Mouse (Mus musculus): ENCODE measurements around the gene Sema7a. TPM values are rescaled to one million over a fixed set of nuclear protein-coding genes. Genes with fewer than 3 reads are reported as not detected.
A peak's percentile ranks its signal among the peaks of the same experiment; 100 is the strongest.

The Sema7a gene
- 0.57 and 0.71 TPM in 2 replicates for polyA plus RNA-seq (2015; fragmentation: Nextera tagmentation; extraction: Ambion mirVana)

DNA sequence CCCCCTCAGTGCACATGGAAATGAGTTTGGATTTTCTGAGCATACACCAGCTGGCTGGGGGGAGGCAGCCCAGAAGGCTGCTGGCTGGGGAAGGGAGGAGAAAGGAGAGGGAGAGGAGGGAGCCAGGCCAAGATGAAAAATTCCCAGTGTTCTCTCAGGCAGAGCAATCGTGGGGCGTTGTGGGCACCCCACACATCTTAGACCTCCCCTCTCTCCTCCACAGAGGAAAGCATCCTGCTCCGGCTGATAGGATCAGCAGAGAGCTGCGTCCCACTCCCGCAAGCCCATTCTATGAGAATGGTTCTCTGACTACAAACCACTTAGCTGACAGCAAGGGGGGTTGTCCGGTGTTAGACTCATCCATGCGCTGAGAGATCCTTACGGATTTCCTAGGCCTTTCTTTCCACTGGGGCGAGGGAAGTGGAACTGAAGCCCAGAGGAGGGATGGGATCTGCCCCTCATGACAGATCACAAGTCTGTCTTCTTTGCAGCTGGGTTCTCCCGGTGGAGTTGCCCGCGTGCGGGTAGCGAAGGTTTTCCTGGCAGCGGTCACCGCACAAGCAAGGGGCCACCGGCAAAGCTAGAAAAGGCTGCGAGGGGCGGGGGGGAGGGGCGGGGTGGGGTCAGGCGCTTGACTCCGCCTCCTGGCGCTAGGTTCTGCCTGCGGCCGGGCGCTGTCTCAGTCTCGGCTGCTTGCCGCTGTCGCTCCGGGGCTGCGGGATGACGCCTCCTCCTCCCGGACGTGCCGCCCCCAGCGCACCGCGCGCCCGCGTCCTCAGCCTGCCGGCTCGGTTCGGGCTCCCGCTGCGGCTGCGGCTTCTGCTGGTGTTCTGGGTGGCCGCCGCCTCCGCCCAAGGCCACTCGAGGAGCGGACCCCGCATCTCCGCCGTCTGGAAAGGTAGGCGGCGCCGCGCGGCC is at the start of gene Sema7a:
TSS of gene Sema7a (plus strand) at position 682 of the 918 bp plus-strand sequence.
- Histone ChIP-seq H3K27me3 (replicated peaks) (peaks cover 51% of the 10 kb centered on the region), H3K4me3 (replicated peaks) (peak within 1 kb of the TSS; percentile 74), H3K9me3 (no peaks in the 10 kb centered on the region), H3K36me3 (no peaks in the 10 kb centered on the region), H3K4me1 (peaks cover 18% of the 10 kb centered on the region), H3K9ac (peak within 1 kb of the TSS; percentile 46), H3K27ac (no peak within 1 kb of the TSS), H3K4me2 (peak within 1 kb of the TSS; percentile 100)
- peak; percentile 77 for ATAC-seq (ENCODE audit: insufficient read depth, low FRiP score, low read depth)
- 3% methylated on average over 47 of the region's 60 CpGs for WGBS

- no peaks in the 10 kb centered on the region for H3K36me3 ChIP-seq
- no peak for ATAC-seq (ENCODE audit: insufficient read depth, low FRiP score, low read depth)
- H3K4me2 ChIP-seq: no peak overlapping the region
- H3K9ac ChIP-seq: no peak overlapping the region
- H3K27me3 ChIP-seq (replicated peaks): no peaks in the 10 kb centered on the region
- H3K9me3 ChIP-seq: no peaks in the 10 kb centered on the region
- no peak overlapping the region for H3K27ac ChIP-seq
- WGBS: 35% methylated on average over 10 of the region's 10 CpGs
- no peak overlapping the region for H3K4me3 ChIP-seq (replicated peaks)
- no peaks in the 10 kb centered on the region for H3K4me1 ChIP-seq
Measured at GRCm38 (mm10) chr9:57900478-57900877, 39.4 kb upstream of the Sema7a start.

- Histone ChIP-seq H3K36me3 (no peaks in the 10 kb centered on the region), H3K9ac (no peak overlapping the region), H3K4me2 (no peak overlapping the region), H3K4me3 (replicated peaks) (no peak overlapping the region), H3K27me3 (replicated peaks) (no peaks in the 10 kb centered on the region), H3K4me1 (no peaks in the 10 kb centered on the region), H3K27ac (no peak overlapping the region), H3K9me3 (no peaks in the 10 kb centered on the region)
- no peak for ATAC-seq (ENCODE audit: insufficient read depth, low FRiP score, low read depth)
- WGBS: 25% methylated on average over 9 of the region's 9 CpGs
Measured at GRCm38 (mm10) chr9:57901197-57901596, 38.7 kb upstream of the Sema7a start.

DNA sequence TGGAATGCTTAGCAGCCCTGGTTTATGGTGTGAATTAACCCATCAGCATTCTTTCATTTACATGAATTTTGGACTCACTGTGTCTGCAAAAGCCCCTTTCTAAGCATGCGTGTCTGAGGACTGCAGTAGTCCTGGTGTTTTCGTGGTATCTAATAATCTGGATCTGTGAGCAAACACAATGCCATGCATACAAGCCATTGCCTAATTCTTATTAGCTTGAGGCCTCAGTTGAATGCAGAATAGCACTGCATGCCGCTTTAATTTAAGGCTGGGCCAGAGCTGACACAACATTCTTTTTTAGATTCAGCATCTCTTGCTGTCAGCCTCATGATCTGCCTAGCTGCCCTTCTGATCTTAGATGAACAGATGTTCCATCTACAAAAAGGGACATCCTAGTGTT is 38.3 kb upstream of the Sema7a start:
- no peak overlapping the region for H3K4me2 ChIP-seq
- no peaks in the 10 kb centered on the region for H3K9me3 ChIP-seq
- no peaks in the 10 kb centered on the region for H3K36me3 ChIP-seq
- H3K4me3 ChIP-seq (replicated peaks): no peak overlapping the region
- 82% methylated on average over 3 of the region's 3 CpGs for WGBS
- H3K9ac ChIP-seq: no peak overlapping the region
- ATAC-seq (ENCODE audit: insufficient read depth, low FRiP score, low read depth): no peak
- H3K27ac ChIP-seq: no peak overlapping the region
- no peaks in the 10 kb centered on the region for H3K4me1 ChIP-seq
- H3K27me3 ChIP-seq (replicated peaks): no peaks in the 10 kb centered on the region

- ATAC-seq (ENCODE audit: insufficient read depth, low FRiP score, low read depth): no peak
- Histone ChIP-seq H3K36me3 (no peaks in the 10 kb centered on the region), H3K9me3 (no peaks in the 10 kb centered on the region), H3K27me3 (replicated peaks) (no peaks in the 10 kb centered on the region), H3K4me2 (no peak overlapping the region), H3K27ac (no peak overlapping the region), H3K9ac (no peak overlapping the region), H3K4me1 (no peaks in the 10 kb centered on the region), H3K4me3 (replicated peaks) (no peak overlapping the region)
- WGBS: 75% methylated on average over 4 of the region's 4 CpGs
Measured at GRCm38 (mm10) chr9:57902132-57902531, 37.8 kb upstream of the Sema7a start.

GRCm38 (mm10) chr9:57903589-57904249 is 36.2 kb upstream of the Sema7a start:
- Histone ChIP-seq H3K36me3 (no peaks in the 10 kb centered on the region), H3K9me3 (no peaks in the 10 kb centered on the region), H3K27ac (no peak overlapping the region), H3K4me3 (replicated peaks) (no peak overlapping the region), H3K4me1 (no peaks in the 10 kb centered on the region), H3K4me2 (no peak overlapping the region), H3K9ac (no peak overlapping the region), H3K27me3 (replicated peaks) (no peaks in the 10 kb centered on the region)
- 72% methylated on average over 8 of the region's 8 CpGs for WGBS
- ATAC-seq (ENCODE audit: insufficient read depth, low FRiP score, low read depth): no peak

- H3K4me2 ChIP-seq: no peak overlapping the region
- no peaks in the 10 kb centered on the region for H3K4me1 ChIP-seq
- WGBS: 77% methylated on average over 5 of the region's 5 CpGs
- H3K36me3 ChIP-seq: no peaks in the 10 kb centered on the region
- H3K27me3 ChIP-seq (replicated peaks): no peaks in the 10 kb centered on the region
- no peak overlapping the region for H3K9ac ChIP-seq
- no peaks in the 10 kb centered on the region for H3K9me3 ChIP-seq
- no peak overlapping the region for H3K27ac ChIP-seq
- ATAC-seq (ENCODE audit: insufficient read depth, low FRiP score, low read depth): no peak
- no peak overlapping the region for H3K4me3 ChIP-seq (replicated peaks)
Measured at GRCm38 (mm10) chr9:57904250-57904644, 35.7 kb upstream of the Sema7a start.

- no peaks in the 10 kb centered on the region for H3K27me3 ChIP-seq (replicated peaks)
- no peaks in the 10 kb centered on the region for H3K9me3 ChIP-seq
- 68% methylated on average over 6 of the region's 6 CpGs for WGBS
- H3K9ac ChIP-seq: no peak overlapping the region
- no peak overlapping the region for H3K4me2 ChIP-seq
- ATAC-seq (ENCODE audit: insufficient read depth, low FRiP score, low read depth): no peak
- H3K4me3 ChIP-seq (replicated peaks): no peak overlapping the region
- H3K27ac ChIP-seq: no peak overlapping the region
- no peaks in the 10 kb centered on the region for H3K36me3 ChIP-seq
- 0 out of 2 replicates have a peak, but pooled peaks cover 5% of the 10 kb centered on the region for H3K4me1 ChIP-seq
Measured at GRCm38 (mm10) chr9:57907206-57907605, 32.7 kb upstream of the Sema7a start.

DNA sequence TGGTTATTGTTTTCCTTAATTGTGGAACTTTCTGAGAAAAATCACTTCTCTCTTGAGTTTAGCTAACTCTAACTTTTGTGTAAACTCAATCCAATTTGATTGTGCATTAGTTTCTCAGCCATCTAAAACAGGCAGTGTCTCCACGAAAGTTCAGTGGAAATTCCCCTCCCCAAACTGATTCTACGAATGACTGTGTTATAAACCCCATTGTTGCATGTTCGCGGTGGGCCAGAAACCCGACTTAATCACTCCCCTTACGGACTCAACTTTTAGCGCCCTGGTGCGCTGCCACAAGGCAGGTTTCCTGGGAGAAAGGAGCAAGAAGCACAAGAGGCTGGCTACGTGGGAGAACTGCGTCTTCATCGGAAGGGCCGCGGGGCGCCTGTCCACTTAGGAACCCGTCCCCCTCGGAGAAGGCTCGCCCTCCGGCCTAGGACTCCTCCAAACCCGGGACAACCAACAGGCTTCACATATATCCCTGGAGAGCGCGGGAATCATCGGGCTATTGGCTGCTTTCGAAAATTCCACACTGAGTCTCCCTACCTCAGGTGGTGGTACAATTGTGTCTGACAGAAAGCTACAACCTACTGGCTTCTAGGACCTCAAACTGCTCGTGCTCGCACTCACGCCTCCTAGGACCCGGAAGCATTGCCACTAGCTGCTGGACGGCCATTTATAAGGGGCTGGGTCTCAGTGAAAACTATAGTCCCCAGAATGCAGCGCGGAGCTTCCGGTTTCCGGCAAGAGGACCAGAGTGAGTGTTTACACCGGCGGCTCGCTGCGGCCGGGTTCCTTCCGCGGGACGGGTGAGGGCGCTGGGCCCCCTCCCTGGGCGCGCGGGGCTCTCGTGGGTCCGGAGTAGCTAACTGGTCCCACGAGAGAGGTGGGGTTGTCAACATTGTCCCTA is 29.4 kb upstream of the Sema7a start, which contains the start of gene Ubl7:
TSS of gene Ubl7 (plus strand) at position 726 of the 907 bp plus-strand sequence.
- peak within 1 kb of the TSS; percentile 67 for H3K4me3 ChIP-seq (replicated peaks)
- no peaks in the 10 kb centered on the region for H3K9me3 ChIP-seq
- ATAC-seq (ENCODE audit: insufficient read depth, low FRiP score, low read depth): peak; percentile 98
- no peaks in the 10 kb centered on the region for H3K27me3 ChIP-seq (replicated peaks)
- H3K4me2 ChIP-seq: peak within 1 kb of the TSS; percentile 81
- H3K27ac ChIP-seq: peak within 1 kb of the TSS; percentile 79
- peaks cover 5% of the 10 kb centered on the region; the same call in 1 of the 2 replicates for H3K4me1 ChIP-seq
- H3K9ac ChIP-seq: peak within 1 kb of the TSS; percentile 59
- WGBS: 2% methylated on average over 47 of the region's 47 CpGs
- no peaks in the 10 kb centered on the region for H3K36me3 ChIP-seq

DNA sequence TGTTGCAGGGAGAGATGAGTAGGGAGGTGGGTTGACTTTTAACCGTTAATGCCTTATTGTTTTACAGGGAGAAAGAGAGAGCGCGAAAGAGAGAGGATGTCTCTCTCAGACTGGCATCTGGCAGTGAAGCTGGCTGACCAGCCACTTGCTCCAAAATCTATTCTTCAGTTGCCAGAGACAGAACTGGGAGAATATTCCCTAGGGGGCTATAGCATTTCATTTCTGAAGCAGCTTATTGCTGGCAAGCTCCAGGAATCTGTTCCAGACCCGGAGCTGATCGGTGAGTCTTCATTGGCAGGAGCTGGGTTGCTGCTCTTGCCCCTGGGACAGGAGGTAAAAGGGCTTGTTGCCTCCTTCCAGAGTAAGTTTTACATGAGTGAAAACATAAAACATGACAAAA is 27.3 kb upstream of the Sema7a start:
- 93% methylated on average over 5 of the region's 5 CpGs for WGBS
- H3K4me3 ChIP-seq (replicated peaks): no peak overlapping the region
- peaks cover 5% of the 10 kb centered on the region; the same call in 1 of the 2 replicates for H3K4me1 ChIP-seq
- ATAC-seq (ENCODE audit: insufficient read depth, low FRiP score, low read depth): no peak
- H3K27me3 ChIP-seq (replicated peaks): no peaks in the 10 kb centered on the region
- no peaks in the 10 kb centered on the region for H3K9me3 ChIP-seq
- H3K4me2 ChIP-seq: no peak overlapping the region
- H3K27ac ChIP-seq: no peak overlapping the region
- no peaks in the 10 kb centered on the region for H3K36me3 ChIP-seq
- no peak overlapping the region for H3K9ac ChIP-seq

DNA sequence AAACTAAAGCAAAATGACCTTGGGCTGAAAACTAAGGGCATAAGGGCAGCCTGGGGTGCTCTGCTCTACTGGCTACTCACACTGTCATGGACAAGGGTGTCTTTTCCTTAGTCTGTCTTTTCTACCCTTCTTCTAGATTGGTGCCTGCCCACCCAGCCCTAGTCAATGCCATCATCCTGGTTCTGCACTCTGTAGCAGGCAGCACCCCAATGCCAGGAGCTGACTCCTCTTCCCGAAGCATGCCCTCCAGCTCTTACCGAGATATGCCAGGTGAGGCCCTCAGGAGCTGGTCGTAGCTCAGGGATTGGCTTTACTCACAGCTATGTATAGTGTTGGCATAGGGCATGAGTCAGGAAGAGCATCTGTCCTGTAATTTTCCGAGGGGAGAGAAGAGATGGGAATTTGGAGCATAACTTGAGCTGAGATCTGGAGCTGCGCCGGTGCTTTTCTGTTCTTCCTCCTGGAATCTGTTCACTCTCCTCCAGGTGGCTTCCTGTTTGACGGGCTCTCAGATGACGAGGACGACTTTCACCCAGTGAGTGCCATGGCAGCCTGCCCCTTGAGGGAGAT is 18.3 kb upstream of the Sema7a start:
- Histone ChIP-seq H3K9ac (no peak overlapping the region), H3K9me3 (no peaks in the 10 kb centered on the region), H3K4me1 (no peaks in the 10 kb centered on the region), H3K27me3 (replicated peaks) (no peaks in the 10 kb centered on the region), H3K27ac (no peak overlapping the region), H3K36me3 (peaks cover 39% of the 10 kb centered on the region), H3K4me3 (replicated peaks) (no peak overlapping the region), H3K4me2 (no peak overlapping the region)
- whole genome bisulfite sequencing: 94% methylated on average over 9 of the region's 9 CpGs
- no peak for ATAC-seq (ENCODE audit: insufficient read depth, low FRiP score, low read depth)

Data from stomach, embryonic 15.5 days (tissue).